Mouse (Mus musculus): ENCODE results near the gene St8sia2.
"Not testable (repeated sequence)": the region's sequence is repeated elsewhere in the genome, so short reads cannot be mapped to it uniquely, and the experiment has no call there.

The St8sia2 gene

DNA sequence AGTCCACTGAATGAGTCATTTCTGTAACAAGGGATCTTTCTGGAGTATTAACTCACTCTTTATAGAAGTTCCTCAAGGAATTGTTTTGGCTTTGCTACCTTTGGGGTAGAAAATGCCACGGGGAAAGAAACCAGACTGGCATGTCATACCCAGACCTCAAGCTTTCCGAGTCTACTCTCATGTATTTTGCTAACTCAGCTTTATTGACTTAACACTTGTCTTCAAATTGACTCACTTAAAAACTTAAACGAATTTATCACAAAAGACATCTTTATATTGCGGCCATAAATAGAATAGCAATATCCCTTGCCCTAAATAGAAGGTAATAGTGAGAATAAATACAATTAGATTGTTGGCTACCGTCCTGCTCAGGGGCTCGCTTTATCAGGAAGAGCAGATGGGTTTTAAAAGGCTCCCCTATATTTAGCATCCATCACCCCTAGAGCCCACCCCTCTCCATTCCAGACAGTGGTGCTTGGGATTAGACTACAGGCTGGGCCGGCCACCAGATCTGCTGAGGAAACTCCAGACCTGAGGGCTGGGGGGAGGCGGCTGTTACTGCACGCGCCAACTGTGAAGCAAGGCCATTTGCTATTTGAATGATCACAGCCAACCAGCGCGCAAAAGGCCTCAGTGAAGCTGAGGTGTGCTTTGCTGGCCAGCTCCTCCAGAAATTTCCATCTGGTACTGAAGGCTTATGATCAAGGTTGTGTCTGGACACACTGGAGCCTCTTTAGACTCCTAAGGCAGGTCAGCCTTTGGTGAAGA lies 12.6 kb downstream of the St8sia2 start:
- no peak for ATAC-seq (ENCODE audit: insufficient number of reproducible peaks, low FRiP score, low TSS enrichment)

DNA sequence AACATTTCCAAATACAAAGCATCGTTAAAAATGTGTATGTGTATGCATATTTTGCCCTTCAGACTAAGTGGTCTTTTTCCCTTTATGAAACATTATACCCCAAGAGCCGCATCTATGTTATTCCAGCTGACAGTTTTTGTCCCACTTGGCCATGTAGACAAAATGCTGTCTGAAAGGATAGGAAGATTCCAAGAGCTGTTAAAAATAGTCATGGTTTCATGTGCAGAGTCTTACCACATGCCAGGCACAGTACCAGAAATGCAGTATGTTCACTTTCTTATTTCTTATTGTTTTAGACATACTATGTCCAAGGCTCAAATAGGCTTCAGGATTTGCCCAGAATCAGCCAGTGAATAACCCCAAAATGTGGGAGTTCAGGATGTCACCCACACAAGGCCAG lies 24.1 kb downstream of the St8sia2 start:
- no peak for ATAC-seq (ENCODE audit: insufficient number of reproducible peaks, low FRiP score, low TSS enrichment)

DNA sequence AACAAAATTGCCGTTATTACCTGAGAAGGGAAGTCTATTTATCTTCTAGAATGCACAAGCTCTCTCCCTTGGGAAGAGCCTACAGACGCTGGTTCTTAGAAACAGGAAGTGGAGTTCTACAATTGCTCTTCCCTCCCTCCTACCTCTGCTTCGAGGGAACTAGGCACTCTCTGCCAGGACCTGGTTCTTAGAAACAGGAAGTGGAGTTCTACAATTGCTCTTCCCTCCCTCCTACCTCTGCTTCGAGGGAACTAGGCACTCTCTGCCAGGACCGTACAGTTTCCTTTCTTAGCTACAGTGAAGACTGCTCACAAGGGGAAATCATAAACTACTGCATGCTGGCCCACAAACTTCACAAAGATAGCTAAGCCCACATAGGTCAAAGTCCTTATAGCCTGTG lies 41.3 kb downstream of the St8sia2 start:
- not testable (repeated sequence) for ATAC-seq (ENCODE audit: insufficient number of reproducible peaks, low FRiP score, low TSS enrichment)

DNA sequence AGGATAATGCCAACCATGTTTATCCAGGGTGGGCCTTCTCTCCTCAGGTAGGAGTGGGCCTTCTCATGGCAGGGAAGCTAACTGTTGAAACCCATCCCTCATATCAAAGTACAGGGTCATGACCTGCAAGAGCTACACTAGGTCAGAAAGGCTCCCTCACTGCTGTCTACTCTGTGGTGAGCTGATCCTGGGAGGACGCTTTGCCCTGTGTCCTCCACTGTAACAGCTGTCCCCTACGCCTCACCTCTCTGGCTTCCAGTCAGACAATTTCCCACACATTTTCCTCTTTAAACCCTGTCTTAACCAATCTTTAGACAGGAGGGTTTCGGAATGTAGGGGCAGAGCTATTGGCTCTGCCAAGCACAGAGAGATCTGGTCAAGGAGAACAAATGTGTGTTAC lies 48.3 kb downstream of the St8sia2 start:
- ATAC-seq (ENCODE audit: insufficient number of reproducible peaks, low FRiP score, low TSS enrichment) = no peak

DNA sequence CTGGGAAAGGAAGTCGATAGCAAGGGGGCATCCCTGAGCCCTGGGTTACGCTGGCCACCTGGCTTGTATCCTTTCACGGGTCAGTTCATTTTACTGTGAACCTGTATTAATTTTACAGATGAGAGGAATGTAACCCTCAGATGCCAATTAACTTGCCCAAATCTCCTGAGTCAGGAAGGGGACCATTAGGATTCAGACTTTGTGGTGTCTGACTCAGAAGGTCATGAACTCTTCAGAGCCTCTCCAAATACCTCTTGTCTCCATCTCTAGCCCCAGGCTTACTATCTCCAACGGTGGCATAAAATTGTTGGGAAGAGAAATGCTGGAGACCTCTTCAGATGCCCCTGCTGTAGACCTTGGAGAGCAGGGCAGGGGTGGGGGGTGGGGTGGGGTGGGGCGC lies 51.1 kb downstream of the St8sia2 start:
- no peak for ATAC-seq (ENCODE audit: insufficient number of reproducible peaks, low FRiP score, low TSS enrichment)

DNA sequence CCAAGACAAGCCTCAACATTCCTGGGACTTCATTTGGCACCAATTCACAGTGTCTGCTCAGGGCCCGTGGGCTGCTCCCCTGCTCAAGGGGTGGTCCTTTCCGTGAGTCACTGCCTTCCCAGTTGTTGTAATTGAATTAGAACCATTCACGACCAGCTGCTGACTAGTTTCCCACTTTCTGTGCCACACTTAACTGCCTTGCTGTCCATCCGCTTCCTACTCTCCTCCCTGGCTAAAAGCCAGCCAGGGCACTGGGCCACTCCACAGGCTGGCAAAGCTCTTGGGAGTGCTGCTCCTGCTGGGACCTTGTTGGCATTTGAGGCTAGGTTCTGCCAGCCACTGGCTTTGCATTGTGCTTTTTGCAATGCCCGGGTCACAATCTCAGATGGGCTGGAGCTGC lies 59.0 kb downstream of the St8sia2 start:
- peak; percentile 56 for ATAC-seq (ENCODE audit: insufficient number of reproducible peaks, low FRiP score, low TSS enrichment)

DNA sequence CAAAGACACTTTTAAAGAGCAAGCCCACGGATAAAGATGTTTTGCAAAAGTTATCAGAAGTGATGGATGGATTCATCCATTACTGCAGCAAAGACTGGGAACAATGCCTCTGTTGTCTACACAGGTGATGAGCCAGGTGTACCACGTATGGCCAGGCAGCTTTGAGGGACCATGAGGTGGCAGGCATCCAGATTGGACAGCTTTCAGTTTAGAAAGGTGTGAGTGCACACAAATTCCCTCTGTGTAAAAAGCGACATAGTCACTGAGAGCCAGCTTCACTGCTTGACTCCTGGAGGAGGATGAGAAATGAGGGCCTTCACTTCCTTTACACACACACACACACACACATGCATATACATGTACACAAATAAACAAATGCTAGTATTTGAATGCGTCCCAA lies 60.4 kb downstream of the St8sia2 start:
- ATAC-seq (ENCODE audit: insufficient number of reproducible peaks, low FRiP score, low TSS enrichment) = no peak

DNA sequence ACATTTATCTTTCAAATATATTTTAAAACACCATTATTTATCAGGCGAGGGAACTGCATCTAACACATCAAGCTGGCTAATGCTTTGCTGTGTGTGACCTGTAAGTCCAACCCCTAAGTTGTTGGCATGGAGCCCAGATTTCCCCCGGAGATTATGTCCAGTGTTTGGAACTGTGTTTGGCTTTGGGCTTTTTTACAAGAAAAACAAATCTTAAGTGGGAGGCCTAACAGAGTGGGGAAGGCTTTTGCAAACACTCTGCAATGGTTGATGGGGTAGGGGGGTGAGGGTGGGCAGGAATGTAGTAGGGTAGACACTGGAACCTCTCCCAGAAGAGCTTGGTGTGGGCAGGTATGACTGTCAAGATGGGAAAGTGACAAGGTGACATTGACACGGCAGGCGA lies 71.8 kb downstream of the St8sia2 start:
- ATAC-seq (ENCODE audit: insufficient number of reproducible peaks, low FRiP score, low TSS enrichment) = no peak

DNA sequence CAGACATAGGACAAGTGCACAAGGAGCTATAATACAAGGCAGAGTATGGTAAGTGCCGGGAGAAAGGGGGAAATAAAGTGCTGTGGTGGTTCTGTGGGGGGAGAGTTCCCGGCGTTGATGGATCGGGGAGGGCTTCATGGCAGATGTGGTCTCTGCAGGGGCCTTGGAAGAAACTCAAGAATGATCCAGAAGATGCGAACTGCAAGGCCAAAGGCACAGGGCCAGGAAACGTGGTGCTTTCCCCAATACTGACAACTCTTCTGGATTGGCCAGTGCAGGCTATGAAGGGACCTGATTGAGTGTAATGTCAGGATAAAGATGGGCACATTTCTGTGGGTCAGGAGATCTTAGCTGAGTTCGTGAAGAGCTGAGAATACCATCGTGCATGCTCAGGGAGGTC lies 74.3 kb downstream of the St8sia2 start:
- no peak for ATAC-seq (ENCODE audit: insufficient number of reproducible peaks, low FRiP score, low TSS enrichment)

DNA sequence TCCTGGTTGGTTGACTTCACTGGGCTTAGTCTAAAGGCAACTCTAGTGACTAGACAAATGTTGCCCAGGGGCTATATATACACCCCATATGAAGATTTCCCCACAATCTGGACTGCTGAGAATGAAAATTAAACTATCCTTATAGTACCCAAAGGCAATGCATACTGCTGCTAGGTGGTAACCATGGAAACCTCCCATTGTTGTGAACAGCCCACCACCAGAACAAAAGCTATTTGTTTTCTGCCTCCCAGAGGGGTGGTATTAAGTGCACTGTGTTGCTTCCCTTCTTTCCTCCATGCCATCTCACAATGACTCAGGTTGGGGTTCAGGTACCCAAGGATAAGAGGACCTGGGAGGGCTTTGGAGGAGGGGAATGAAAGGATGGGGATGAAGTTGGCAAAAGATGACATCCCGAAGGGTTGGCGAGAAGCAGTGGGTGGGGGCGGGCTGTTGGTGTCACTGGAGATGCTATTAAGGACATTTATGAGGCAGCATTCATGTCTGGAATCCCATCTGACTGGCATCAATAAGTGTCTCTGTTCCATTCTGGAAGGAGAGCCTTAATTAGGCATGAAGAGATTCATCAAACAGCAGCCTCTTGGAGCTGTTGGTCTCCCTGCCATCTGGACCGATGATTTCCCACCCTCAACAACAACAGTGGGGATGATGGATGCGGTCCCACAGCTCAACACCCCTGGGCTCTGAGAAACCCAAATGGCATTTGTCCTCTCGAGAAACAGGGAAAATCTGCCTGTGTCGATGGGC lies 75.3 kb downstream of the St8sia2 start:
- no peak for ATAC-seq (ENCODE audit: insufficient number of reproducible peaks, low FRiP score, low TSS enrichment)

DNA sequence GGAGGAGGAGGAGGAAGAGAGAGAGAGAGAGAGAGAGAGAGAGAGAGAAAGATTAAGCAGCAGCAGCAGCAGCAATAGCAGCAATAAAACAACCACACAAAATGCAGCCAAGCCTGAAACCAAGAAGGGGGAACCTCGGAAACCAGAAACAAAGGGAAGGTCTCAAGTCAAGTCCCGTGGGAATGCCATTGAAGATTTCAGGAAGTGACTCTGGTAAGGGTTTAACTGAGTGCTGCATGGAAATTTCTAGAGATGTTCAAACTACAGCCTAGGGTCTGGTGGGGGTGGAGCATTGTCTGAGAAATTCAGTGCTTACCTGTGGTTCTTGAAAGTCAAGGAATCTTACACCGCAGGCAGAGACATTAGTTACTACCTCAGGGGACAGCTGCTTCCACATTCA lies 77.4 kb downstream of the St8sia2 start:
- no peak for ATAC-seq (ENCODE audit: insufficient number of reproducible peaks, low FRiP score, low TSS enrichment)

DNA sequence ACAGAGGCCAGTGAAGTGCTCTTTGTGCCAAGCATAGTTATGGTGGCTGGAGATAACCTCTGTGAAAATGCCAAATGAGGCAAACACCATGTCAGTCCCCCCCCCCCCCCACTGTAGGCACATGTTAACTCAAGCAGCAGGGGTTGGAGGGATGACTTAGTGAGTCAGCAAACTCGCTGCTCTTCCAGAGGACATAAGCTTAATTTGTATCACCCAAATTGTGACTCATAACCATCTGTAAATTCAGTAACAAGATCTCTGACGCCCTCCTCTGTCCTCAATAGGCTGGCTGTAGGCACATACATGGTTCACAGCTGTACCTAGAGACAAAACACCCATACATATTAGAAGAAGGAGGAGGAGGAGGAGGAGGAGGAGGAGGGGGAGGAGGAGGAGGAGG lies 77.8 kb downstream of the St8sia2 start:
- ATAC-seq (ENCODE audit: insufficient number of reproducible peaks, low FRiP score, low TSS enrichment) = no peak

DNA sequence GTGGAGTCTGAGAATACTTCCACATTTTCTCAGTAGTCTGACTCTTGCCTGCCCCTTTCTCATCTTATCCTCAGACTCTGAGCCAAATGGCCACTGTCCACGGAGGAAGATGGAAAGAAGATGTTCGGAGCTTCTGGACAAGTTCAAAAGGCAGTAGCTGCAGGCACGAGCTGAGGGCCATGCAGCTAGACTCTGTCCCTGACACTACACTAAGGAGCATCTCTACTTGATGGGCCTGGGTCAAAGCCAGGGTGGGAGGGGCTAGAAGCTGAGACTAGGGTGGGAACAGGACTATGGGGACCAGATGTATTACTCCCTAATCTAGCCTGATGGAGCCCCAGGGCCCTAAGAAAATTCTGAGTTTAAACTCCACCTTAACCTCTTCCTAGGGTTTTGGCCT lies 80.5 kb downstream of the St8sia2 start:
- no peak for ATAC-seq (ENCODE audit: insufficient number of reproducible peaks, low FRiP score, low TSS enrichment)

DNA sequence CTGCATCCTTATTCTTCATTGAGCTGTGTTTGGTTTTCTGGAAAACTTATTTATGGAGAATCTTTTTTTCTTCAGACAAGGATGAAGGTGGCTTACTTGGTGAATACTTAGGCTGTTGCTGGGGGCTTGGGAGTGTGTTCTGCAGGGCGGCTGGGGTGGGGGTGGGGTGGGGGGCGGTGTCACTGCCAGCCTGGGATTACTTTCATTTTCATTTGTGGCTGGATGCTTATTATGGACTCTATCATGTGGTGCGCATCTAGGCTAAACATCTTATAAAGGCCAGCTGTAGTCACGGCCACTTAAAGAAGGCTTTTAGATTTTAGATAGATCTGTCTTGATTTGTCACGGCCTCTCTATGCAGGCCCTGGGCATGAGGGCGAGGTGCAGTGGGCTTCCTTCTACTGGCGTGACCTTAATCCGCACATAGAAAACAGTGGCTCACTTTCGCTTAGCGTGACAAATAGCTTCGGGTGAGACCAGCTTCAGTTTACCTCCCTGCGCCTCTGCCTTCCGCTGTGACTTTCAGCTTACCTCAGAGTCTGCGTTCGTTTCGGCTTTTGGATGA lies 92.5 kb downstream of the St8sia2 start:
- ATAC-seq (ENCODE audit: insufficient number of reproducible peaks, low FRiP score, low TSS enrichment) = no peak

DNA sequence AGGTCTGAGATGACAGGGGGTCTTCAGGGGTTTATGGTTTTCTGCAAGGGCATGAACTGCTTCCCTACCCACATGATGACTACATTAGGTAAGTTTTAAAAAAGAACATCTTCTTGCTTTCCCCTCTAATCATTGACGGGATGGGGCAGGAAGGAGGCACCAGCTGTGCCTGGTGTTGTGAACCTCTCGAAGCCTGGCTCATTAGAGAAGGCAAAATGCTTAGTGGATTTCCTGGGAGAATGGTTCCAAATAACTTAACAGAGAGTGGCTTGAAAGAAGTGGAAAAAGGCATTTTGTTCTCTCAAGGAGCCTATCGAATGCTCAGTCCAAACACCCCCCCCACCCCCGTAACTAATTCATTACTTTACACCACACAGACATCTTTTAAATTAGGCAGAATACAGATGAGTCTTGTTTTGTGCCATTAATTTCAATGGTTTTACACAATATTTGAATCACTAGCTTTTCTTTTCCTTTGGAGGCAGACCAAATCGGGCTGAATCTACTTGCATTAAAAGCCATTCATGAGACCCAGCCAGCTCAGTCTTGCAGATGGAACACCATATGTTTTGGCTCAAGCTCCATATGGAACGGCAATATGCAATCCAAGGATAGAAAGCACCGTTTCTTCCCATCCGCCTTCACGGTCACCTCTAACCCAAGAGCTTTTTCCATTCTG lies 95.7 kb downstream of the St8sia2 start:
- ATAC-seq (ENCODE audit: insufficient number of reproducible peaks, low FRiP score, low TSS enrichment) = peak; percentile 86

DNA sequence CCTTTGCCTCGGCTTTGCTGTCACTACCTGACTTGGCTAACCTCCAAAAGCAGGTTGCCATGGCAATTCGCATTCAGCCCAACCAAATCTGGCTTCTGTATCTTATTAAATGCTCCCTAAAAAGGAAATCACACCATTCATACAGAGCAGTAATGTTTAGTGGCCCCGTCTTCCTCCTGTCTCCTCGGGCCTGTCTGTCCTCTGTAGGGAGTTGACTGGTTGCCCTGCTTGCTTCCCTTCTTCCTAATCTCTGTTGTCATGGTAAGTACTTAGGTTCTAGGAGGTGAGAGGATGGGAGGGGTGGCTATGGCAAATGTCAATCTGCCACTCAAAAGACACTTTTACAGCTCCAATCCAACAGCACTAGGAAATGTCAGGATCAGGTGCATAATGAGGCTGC lies 101.6 kb downstream of the St8sia2 start:
- no peak for ATAC-seq (ENCODE audit: insufficient number of reproducible peaks, low FRiP score, low TSS enrichment)

DNA sequence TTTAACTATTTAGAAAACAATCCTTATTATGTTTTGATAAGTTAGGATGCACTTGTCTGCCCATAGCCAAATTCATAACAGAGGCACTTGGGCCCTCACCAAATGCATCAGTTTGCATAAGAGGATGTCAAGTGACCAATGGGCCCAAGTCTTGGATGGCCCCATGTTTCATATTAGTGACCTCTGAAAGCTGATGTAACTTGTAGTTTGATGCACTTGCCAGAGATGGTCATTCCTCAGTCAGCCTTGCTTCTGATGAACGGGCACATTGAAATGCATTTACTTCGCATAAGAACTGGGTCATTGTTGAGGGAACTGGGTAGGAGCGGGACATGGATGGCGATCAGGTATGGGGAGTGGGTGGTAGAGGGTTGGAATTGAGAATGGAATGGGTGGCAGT lies 102.6 kb downstream of the St8sia2 start:
- ATAC-seq (ENCODE audit: insufficient number of reproducible peaks, low FRiP score, low TSS enrichment) = no peak

DNA sequence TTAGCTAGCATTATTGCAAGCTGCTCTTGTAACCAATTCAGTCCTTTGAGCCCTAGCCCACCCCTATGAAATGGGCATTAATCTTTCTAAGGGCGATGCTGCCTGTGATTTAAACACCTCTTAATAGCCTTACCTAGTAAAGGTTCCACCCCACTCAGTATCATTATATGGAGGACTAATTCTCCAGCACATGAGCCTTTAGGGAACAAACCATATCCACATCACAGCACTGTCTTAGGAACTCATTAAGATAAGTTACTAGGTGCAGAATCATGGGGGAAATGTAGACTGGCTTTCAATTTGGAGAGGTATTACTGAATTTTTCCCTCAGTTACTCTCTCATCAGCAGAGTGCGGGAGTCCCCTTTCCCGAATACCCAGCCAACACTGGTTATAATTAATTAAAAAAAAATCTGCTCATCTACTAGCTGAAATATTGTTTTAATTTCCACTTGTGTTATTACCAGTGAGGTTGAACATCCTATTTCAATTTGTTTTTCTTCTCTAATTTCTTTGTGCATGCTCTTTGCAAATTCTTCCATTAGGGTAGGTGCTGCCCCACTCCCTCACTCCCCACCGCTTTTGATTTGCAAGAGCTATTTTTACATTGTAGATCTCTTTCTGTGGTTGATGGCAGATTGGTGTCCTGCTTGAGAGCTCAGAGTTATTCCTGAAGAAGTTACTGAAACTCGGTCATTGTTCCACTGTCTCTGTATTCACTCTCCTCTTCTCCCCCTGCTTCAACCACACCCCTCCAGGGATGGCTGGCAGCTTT lies 103.9 kb downstream of the St8sia2 start:
- ATAC-seq (ENCODE audit: insufficient number of reproducible peaks, low FRiP score, low TSS enrichment) = no peak

DNA sequence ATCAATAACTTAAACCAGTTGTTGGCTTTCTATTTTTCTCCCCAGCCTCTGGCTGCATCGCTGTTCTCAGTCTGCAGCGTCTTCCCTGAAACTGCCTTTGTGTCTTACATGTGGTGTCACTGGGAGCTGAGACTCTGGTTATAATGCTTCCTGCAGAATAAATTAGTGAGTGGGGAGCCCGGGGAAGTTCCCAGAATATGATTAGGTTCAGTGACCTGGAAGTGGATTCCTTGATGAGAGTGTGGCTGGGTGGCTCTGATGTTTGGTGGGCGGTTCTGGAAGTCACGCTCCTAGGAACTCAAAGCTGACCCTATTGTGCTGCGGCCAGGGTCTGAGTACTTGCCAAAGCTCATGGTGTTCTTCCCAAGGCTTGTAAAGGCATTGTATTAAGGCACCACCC lies 119.0 kb downstream of the St8sia2 start:
- no peak for ATAC-seq (ENCODE audit: insufficient number of reproducible peaks, low FRiP score, low TSS enrichment)

DNA sequence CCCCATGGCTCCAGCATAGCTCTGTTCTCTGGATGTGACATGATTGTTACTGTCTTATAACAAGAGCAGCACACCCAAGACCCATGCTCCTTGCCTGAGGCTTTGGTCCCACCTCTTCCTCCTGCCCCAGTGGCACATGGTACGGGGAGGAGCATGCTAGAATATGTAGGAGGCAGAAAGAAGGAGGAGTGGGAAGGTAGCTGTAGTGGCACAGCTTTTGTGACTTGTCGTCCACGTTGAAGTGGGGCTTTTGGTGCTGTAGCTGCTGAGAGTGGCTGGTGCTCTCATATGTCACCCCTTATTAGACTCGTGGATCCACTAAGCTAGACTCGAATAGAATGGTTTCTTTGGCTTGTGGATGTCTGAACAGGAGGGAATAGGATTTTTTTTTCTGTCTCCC lies 121.7 kb downstream of the St8sia2 start:
- no peak for ATAC-seq (ENCODE audit: insufficient number of reproducible peaks, low FRiP score, low TSS enrichment)

Measured in cerebellum, adult (tissue).